Mouse (Mus musculus) mature B cell (primary cell): ENCODE data around the gene Dct.

Source experiments
- in situ Hi-C: fragments of 300-500 bp; cut with MboI; formaldehyde crosslinking; loops from 2 replicates; pipeline ENCODE4 v1.14.3; 2019

Dct gene

GRCm38 (mm10) chr14:118042963-118043362 is 9.1 kb downstream of the Dct start:
- in situ Hi-C loops, result no loop called here

GRCm38 (mm10) chr14:118042066-118042762 is 9.8 kb downstream of the Dct start:
- in situ Hi-C loops, result no loop called here

GRCm38 (mm10) chr14:118040550-118041250 is 11.3 kb downstream of the Dct start:
- in situ Hi-C loops, result no loop called here

GRCm38 (mm10) chr14:118039074-118039473 is 13.0 kb downstream of the Dct start:
- in situ Hi-C loops, result no loop called here

GRCm38 (mm10) chr14:118027564-118027963 is 24.5 kb downstream of the Dct start:
- in situ Hi-C loops, result no loop called here

- in situ Hi-C loops, result no loop called here
These were observed 30.0 kb downstream of the Dct start for GRCm38 (mm10) chr14:118021867-118022543.

GRCm38 (mm10) chr14:118019314-118019713 is 32.7 kb downstream of the Dct start:
- in situ Hi-C loops, result no loop called here

GRCm38 (mm10) chr14:118013237-118013636 is 38.8 kb downstream of the Dct start:
- in situ Hi-C loops, result no loop called here

- in situ Hi-C loops, result no loop called here
These were observed 42.5 kb downstream of the Dct start for GRCm38 (mm10) chr14:118009541-118009940.

GRCm38 (mm10) chr14:118005697-118006096 is 46.3 kb downstream of the Dct start:
- in situ Hi-C loops, result no loop called here

- in situ Hi-C loops, result no loop called here
These were observed 47.6 kb downstream of the Dct start for GRCm38 (mm10) chr14:118004434-118004833.

GRCm38 (mm10) chr14:117993845-117994244 is 58.2 kb downstream of the Dct start:
- in situ Hi-C loops, result no loop called here

- in situ Hi-C loops, result no loop called here
These were observed 59.3 kb downstream of the Dct start for GRCm38 (mm10) chr14:117992600-117993256.

GRCm38 (mm10) chr14:117990203-117990602 is 61.8 kb downstream of the Dct start:
- in situ Hi-C loops, result no loop called here

GRCm38 (mm10) chr14:117988444-117988843 is 63.6 kb downstream of the Dct start:
- in situ Hi-C loops, result no loop called here

- in situ Hi-C loops, result no loop called here
These were observed 70.5 kb downstream of the Dct start for GRCm38 (mm10) chr14:117981532-117981931.

- in situ Hi-C loops, result no loop called here
These were observed 79.5 kb downstream of the Dct start for GRCm38 (mm10) chr14:117972576-117972975.
